Mouse (Mus musculus) retina, adult 2 months (tissue): Measurements from ENCODE around the gene Olfr47.
"Not testable (repeated sequence)": the region's sequence is repeated elsewhere in the genome, so short reads cannot be mapped to it uniquely, and the experiment has no call there.

Experiments used
- DNase-seq: peaks from one replicate; pipeline ENCODE4 v3.0.0-alpha.2; 2012; ENCODE audit warnings: low read depth, low spot score

Olfr47 gene

GRCm38 (mm10) chr6:43231255-43231654 lies at the start of gene Olfr47:
Olfr47 (plus strand) TSS chr6:43231529.
- DNase-seq = not testable (repeated sequence)

DNA sequence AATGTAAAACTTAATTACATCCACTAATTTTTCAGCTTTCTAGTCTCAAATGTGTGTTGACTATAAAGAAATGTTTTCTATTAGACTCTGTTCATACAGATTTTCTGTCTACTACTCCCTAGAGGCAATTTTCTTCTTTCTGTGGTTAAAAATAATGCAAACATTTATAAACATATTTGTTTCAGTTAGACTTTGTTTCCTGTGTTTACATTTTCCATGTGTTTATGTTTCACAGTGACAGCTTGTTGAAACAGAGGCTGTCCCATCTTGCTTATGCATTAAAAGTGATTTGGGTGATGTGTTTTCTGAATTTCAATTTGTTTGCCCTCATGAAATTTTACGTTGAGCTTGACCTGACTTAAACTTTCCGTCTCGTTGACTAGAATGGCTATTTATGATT lies 40.3 kb upstream of the Olfr47 start:
- DNase-seq = no peak

DNA sequence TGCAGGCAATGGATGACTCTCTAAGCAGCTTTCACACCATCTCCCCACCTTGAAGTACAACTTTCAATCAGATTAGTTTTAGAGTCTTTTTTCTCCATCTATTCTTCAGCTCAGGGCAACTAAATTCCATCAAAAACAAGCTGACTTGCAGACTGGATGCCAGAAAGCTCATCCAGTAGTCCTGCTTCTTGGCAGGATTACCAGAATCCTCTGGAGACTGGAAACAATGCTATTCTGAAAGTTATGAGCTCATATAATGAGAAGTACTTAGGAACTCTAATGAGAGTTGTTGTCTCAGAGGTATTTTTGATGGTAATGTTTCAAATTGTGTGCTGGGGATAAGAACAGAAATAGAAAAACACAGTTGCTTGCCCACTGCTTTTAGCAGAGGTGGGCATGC lies 34.5 kb upstream of the Olfr47 start, which contains the start of gene Olfr435:
TSS of gene Olfr435 (plus strand) at position 366 of the 400 bp plus-strand sequence.
- DNase-seq = no peak

DNA sequence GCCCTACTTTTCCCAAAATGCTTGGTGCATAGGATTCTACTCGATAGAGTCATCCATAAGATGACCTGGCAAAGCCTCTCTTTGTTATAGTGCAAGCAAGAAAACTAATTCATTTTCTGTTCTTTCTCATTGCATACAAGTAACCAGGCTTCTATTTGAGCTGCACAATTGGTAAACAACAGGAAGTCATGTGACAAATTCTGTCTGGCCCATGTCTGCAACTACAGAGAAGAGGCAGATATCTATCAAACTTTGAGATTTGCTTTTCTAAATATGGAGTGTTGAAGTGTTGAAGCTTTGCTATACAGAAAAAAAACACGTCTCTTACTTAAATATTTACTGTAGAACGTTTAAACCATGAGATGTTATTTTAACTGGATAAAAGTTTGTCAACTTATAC lies 33.2 kb upstream of the Olfr47 start:
- no peak for DNase-seq

- no peak for DNase-seq
These were observed 28.5 kb upstream of the Olfr47 start for GRCm38 (mm10) chr6:43202786-43203185.

- DNase-seq = no peak
These were observed 26.0 kb upstream of the Olfr47 start for GRCm38 (mm10) chr6:43205355-43205754.

DNA sequence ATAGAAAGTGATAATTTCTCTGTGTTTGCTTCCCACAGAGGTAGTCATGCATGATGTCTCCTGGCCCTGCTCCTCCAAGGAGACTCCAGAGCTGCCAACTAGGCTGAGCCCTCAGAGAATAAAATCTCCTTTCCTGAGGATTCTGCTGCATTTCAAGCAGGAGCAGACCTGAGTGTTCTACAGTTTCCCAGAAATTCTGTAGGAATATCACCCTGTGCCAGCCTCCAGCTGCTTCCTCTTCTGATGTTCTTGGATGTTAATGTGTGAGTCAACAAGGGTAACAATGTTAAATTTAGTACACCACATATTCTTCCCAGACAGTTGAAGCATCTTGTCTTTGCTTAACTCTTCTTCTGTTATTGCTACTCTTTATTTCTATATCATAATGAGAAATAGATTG lies 18.5 kb upstream of the Olfr47 start, which contains the start of gene Olfr434:
TSS of gene Olfr434 (plus strand) at position 149 of the 400 bp plus-strand sequence.
- not testable (repeated sequence) for DNase-seq

- DNase-seq = no peak
These were observed 10.7 kb downstream of the Olfr47 start for GRCm38 (mm10) chr6:43242061-43242460.

DNA sequence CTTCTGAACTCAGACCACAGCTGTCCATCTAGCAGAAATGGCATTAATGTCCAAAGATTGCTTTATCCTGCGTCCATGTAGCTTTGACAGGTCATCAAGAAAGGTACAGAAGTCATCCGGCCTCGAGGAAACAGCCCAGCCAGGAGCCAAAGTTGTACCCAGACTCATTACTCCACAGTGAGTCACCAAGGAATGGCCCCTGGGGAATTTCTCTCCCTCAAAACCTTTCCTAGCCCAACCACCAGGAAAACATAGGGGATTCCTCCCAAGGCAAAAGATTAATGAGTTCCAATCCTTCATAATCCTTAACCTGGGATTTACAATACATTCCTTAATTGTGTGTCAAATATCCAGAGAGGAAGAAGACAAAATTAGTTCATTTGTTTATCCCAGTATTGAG lies 16.1 kb downstream of the Olfr47 start:
- DNase-seq = no peak

- no peak for DNase-seq
These were observed 21.7 kb downstream of the Olfr47 start for GRCm38 (mm10) chr6:43252994-43253393.

- no peak for DNase-seq
These were observed 23.0 kb downstream of the Olfr47 start for GRCm38 (mm10) chr6:43254193-43254926.

- no peak for DNase-seq
These were observed 29.4 kb downstream of the Olfr47 start for GRCm38 (mm10) chr6:43260756-43261155.

DNA sequence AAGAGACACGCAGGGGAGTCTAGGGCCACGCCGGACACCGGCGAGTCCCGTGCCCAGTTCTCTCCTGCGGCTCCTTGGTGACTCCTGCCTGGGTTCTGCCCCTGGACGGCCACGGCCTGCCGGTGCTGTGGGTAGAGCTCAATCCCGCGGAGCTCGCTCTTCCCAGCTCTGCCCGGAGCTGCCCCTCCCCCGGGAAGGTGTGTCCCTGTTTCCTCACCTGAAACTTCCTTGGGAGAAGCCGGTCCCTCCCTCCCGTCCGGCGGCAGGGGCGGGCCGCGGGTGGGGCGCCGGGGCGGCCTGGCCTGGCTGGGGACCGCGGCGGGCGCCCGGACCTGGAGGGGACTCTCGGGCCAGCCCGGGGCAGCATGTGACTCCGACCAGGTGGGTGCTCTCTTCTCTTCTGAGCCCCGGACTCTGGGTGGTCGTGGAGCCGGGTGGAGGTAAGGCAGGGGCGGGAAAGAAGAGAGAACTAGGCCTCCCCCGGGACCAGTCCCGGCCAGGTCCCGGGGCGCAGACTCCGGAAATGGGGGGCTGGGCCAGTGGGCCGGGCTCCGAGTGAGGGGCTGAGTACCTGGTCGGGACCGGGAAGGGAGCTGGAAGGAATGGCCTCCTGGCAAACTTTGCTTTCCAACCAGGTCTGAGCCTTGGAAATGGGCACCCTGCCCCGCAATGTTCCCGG lies 34.2 kb downstream of the Olfr47 start, which contains the start of gene Arhgef5:
TSS of gene Arhgef5 (plus strand) at position 220 of the 679 bp plus-strand sequence.
- DNase-seq = no peak

GRCm38 (mm10) chr6:43266356-43266755 lies 35.0 kb downstream of the Olfr47 start:
- DNase-seq = no peak

GRCm38 (mm10) chr6:43272597-43272996 lies 41.3 kb downstream of the Olfr47 start:
- DNase-seq = no peak

GRCm38 (mm10) chr6:43274123-43274522 lies 42.8 kb downstream of the Olfr47 start:
- DNase-seq = no peak

- DNase-seq = no peak
These were observed 46.9 kb downstream of the Olfr47 start for GRCm38 (mm10) chr6:43278247-43278646.

GRCm38 (mm10) chr6:43280481-43280880 lies 49.2 kb downstream of the Olfr47 start:
- DNase-seq = no peak
